Mouse (Mus musculus): ENCODE results near the gene Slc2a12.
A peak's percentile ranks its signal among the peaks of the same experiment; 100 is the strongest.

The Slc2a12 gene

GRCm38 (mm10) chr10:22644853-22645491 lies at the start of gene Slc2a12:
Gene Slc2a12, plus strand, starts transcription at chr10:22645011.
- peak; percentile 4 for DNase-seq (ENCODE audit: extremely low read depth, insufficient read length, low spot score)

GRCm38 (mm10) chr10:22598908-22599480 lies 45.8 kb upstream of the Slc2a12 start:
- no peak for DNase-seq (ENCODE audit: extremely low read depth, insufficient read length, low spot score)

GRCm38 (mm10) chr10:22601046-22601445 lies 43.8 kb upstream of the Slc2a12 start:
- no peak for DNase-seq (ENCODE audit: extremely low read depth, insufficient read length, low spot score)

GRCm38 (mm10) chr10:22604801-22605200 lies 40.0 kb upstream of the Slc2a12 start:
- no peak for DNase-seq (ENCODE audit: extremely low read depth, insufficient read length, low spot score)

- no peak for DNase-seq (ENCODE audit: extremely low read depth, insufficient read length, low spot score)
Measured at GRCm38 (mm10) chr10:22608273-22608672, 36.5 kb upstream of the Slc2a12 start.

GRCm38 (mm10) chr10:22608799-22609357 lies 35.9 kb upstream of the Slc2a12 start:
- no peak for DNase-seq (ENCODE audit: extremely low read depth, insufficient read length, low spot score)

- DNase-seq (ENCODE audit: extremely low read depth, insufficient read length, low spot score) = no peak
Measured at GRCm38 (mm10) chr10:22613301-22613700, 31.5 kb upstream of the Slc2a12 start.

- DNase-seq (ENCODE audit: extremely low read depth, insufficient read length, low spot score) = no peak
Measured at GRCm38 (mm10) chr10:22614554-22614953, 30.3 kb upstream of the Slc2a12 start.

GRCm38 (mm10) chr10:22615309-22615708 lies 29.5 kb upstream of the Slc2a12 start:
- DNase-seq (ENCODE audit: extremely low read depth, insufficient read length, low spot score) = no peak

- DNase-seq (ENCODE audit: extremely low read depth, insufficient read length, low spot score) = no peak
Measured at GRCm38 (mm10) chr10:22618842-22619241, 26.0 kb upstream of the Slc2a12 start.

GRCm38 (mm10) chr10:22628832-22629231 lies 16.0 kb upstream of the Slc2a12 start:
- DNase-seq (ENCODE audit: extremely low read depth, insufficient read length, low spot score) = no peak

GRCm38 (mm10) chr10:22631103-22631502 lies 13.7 kb upstream of the Slc2a12 start:
- DNase-seq (ENCODE audit: extremely low read depth, insufficient read length, low spot score) = no peak

- no peak for DNase-seq (ENCODE audit: extremely low read depth, insufficient read length, low spot score)
Measured at GRCm38 (mm10) chr10:22631528-22631927, 13.3 kb upstream of the Slc2a12 start.

- no peak for DNase-seq (ENCODE audit: extremely low read depth, insufficient read length, low spot score)
Measured at GRCm38 (mm10) chr10:22631956-22632355, 12.9 kb upstream of the Slc2a12 start.

- DNase-seq (ENCODE audit: extremely low read depth, insufficient read length, low spot score) = no peak
Measured at GRCm38 (mm10) chr10:22633406-22634306, 11.2 kb upstream of the Slc2a12 start.

GRCm38 (mm10) chr10:22637241-22637640 lies 7.6 kb upstream of the Slc2a12 start:
- DNase-seq (ENCODE audit: extremely low read depth, insufficient read length, low spot score) = no peak

- DNase-seq (ENCODE audit: extremely low read depth, insufficient read length, low spot score) = no peak
Measured at GRCm38 (mm10) chr10:22644171-22644570, 640 bp upstream of the Slc2a12 start.

- DNase-seq (ENCODE audit: extremely low read depth, insufficient read length, low spot score) = no peak
Measured at GRCm38 (mm10) chr10:22648702-22649101, 3.9 kb downstream of the Slc2a12 start.

- DNase-seq (ENCODE audit: extremely low read depth, insufficient read length, low spot score) = no peak
Measured at GRCm38 (mm10) chr10:22653820-22654219, 9.0 kb downstream of the Slc2a12 start.

GRCm38 (mm10) chr10:22658534-22659385 lies 13.9 kb downstream of the Slc2a12 start:
- no peak for DNase-seq (ENCODE audit: extremely low read depth, insufficient read length, low spot score)
